Mouse (Mus musculus): ENCODE results near the gene Sdc1. TPM values are rescaled to one million over a fixed set of nuclear protein-coding genes. Genes with fewer than 3 reads are reported as not detected.

The Sdc1 gene
- polyA plus RNA-seq, 1 experiment = 156 TPM

DNA sequence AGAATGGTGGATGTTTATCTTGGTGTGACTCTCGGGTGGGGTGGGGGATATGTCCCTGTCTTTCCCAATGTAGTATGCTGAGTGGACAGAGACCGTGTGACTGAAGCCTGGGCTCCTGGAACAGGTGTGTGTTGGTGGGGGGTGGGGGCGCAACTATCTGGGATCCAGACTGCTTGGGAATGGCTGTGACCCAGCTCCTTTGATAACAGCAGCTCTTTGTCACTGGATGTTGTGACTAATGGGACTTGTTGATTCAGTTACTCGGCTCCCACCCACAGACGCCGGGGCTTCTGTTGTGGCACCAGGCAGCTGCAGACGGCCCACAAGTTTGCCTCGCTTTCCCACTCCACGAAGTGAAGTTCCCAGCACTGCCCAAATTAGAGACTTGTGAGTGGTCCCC is 13.1 kb downstream of the Sdc1 start:
- Histone ChIP-seq H3K27me3 (ENCODE audit: control insufficient read depth, insufficient read depth, insufficient read length) (no peaks in the 10 kb centered on the region), H3K36me3 (ENCODE audit: control insufficient read depth, insufficient read depth) (no peaks in the 10 kb centered on the region), H3ac (ENCODE audit: control insufficient read depth, insufficient read length) (no peak overlapping the region), H3K4me3 (no peak overlapping the region), H3K79me2 (ENCODE audit: control insufficient read depth, insufficient read depth) (peaks cover 89% of the 10 kb centered on the region), H3K4me2 (ENCODE audit: low read depth) (peak overlapping the region; percentile 35)
- no peak for TF ChIP-seq POLR2AphosphoS2 (IDR thresholded peaks at IDR 0.05; ENCODE audit: insufficient read length, low read depth)
- no peak for TF ChIP-seq TCF3 (IDR thresholded peaks at IDR 0.05; ENCODE audit: insufficient read length, low read depth)
- no peak for TF ChIP-seq SRF (IDR thresholded peaks at IDR 0.05; ENCODE audit: control insufficient read depth, insufficient read length, low read depth)
- TF ChIP-seq TCF12 (IDR thresholded peaks at IDR 0.05; ENCODE audit: insufficient read depth, poor library complexity, severe bottlenecking) = no peak
- peak in 2 of 3 experiments; percentile 67 to 81 for TF ChIP-seq MYOD1 (IDR thresholded peaks at IDR 0.05; ENCODE audit: control insufficient read depth in 1 of 3, insufficient read length in 2 of 3, low read depth in 2 of 3)
- peak in 1 of 3 experiments; percentile 60 for TF ChIP-seq MYOG (IDR thresholded peaks at IDR 0.05; ENCODE audit: control insufficient read depth in 1 of 3, insufficient read depth in 1 of 3, insufficient read length in 2 of 3, low read depth in 2 of 3)
- TF ChIP-seq CEBPB (IDR thresholded peaks at IDR 0.05; ENCODE audit: insufficient read depth, poor library complexity, severe bottlenecking) = no peak

DNA sequence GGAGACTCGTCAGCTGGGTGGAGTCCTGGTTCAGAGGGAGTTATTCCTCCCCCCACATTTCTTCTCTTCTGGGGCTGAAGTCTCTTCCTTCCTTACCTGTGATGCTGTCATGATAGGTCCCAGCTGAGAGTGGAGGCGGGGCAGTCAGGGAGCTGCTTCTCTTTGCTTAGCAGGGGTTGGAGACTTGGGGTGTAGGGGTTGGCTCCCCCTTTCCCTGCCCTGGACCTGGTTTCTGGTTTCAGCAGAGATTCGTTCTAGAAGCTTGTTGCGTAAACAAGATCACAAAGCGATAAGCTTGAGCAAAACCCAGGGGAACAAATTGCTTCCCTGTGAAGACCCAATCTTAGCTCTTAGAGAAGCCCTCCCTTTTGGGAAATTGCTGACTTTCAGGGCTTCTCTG is 15.4 kb downstream of the Sdc1 start:
- Histone ChIP-seq H3K4me2 (ENCODE audit: low read depth) (peak overlapping the region; percentile 51), H3ac (ENCODE audit: control insufficient read depth, insufficient read length) (no peak overlapping the region), H3K27me3 (ENCODE audit: control insufficient read depth, insufficient read depth, insufficient read length) (no peaks in the 10 kb centered on the region), H3K4me3 (no peak overlapping the region), H3K79me2 (ENCODE audit: control insufficient read depth, insufficient read depth) (peaks cover 74% of the 10 kb centered on the region), H3K36me3 (ENCODE audit: control insufficient read depth, insufficient read depth) (no peaks in the 10 kb centered on the region)
- TF ChIP-seq MAX (IDR thresholded peaks at IDR 0.05; ENCODE audit: low read depth) = no peak
- TF ChIP-seq USF1 (IDR thresholded peaks at IDR 0.05; ENCODE audit: low read depth) = no peak
- no peak for TF ChIP-seq TCF3 (IDR thresholded peaks at IDR 0.05; ENCODE audit: insufficient read length, low read depth)
- TF ChIP-seq CEBPB (IDR thresholded peaks at IDR 0.05; ENCODE audit: insufficient read depth, poor library complexity, severe bottlenecking) = 0 out of 2 replicates have a peak, but pooled peaks have one; percentile 15
- no peak for TF ChIP-seq TCF12 (IDR thresholded peaks at IDR 0.05; ENCODE audit: insufficient read depth, poor library complexity, severe bottlenecking)
- TF ChIP-seq POLR2AphosphoS2 (IDR thresholded peaks at IDR 0.05; ENCODE audit: insufficient read length, low read depth) = no peak

DNA sequence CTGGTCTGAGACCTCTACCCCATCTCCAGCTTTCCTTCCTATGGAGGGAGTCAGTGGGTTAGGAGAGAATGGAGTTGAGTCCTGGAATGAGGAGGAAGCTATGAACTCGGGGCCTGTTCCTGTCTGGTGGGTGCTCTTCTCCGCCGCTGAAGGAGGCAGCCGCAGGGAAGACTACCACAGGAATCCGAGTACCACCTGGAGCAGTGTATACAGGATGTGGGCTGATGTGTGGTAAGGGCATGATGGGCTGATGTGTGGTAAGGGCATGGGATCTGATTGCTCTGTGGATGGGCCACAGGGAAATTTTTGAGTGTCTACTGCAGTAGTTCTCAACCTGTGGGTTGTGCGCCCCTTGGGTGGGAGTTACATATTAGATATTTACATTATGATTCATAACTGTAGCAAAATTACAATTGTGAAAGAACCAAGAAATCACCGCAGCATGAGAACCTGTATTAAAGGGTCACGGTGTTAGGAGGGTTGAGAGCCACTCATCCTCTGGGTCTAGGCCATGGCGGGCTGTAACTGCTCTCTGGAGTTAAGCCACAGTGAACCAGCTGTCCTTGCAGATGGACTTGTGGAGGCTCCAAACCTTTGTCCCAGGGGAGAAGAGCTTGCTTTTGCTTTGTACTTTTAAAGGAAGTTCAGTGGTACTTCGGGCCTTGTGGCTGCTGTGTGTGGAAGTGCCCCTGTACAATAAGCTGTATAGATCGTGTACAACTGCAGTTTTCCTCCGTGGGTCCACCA is 16.0 kb downstream of the Sdc1 start:
- H3K4me3 ChIP-seq = no peak overlapping the region
- H3K36me3 ChIP-seq (ENCODE audit: control insufficient read depth, insufficient read depth) = no peaks in the 10 kb centered on the region
- peak overlapping the region; percentile 51 for H3K4me2 ChIP-seq (ENCODE audit: low read depth)
- peaks cover 68% of the 10 kb centered on the region for H3K79me2 ChIP-seq (ENCODE audit: control insufficient read depth, insufficient read depth)
- TF ChIP-seq MYOG (IDR thresholded peaks at IDR 0.05; ENCODE audit: control insufficient read depth in 1 of 3, insufficient read depth in 1 of 3, insufficient read length in 2 of 3, low read depth in 2 of 3) (peak in 2 of 3 experiments; percentile 31 to 57), TCF12 (IDR thresholded peaks at IDR 0.05; ENCODE audit: insufficient read depth, poor library complexity, severe bottlenecking) (peak; percentile 34), POLR2A (IDR thresholded peaks at IDR 0.05; ENCODE audit: insufficient read length, low read depth) (no peak), MYOD1 (IDR thresholded peaks at IDR 0.05; ENCODE audit: control insufficient read depth in 1 of 3, insufficient read length in 2 of 3, low read depth in 2 of 3) (peak in 2 of 3 experiments; percentile 68 to 80)
- H3ac ChIP-seq (ENCODE audit: control insufficient read depth, insufficient read length) = no peak overlapping the region
- H3K27me3 ChIP-seq (ENCODE audit: control insufficient read depth, insufficient read depth, insufficient read length) = no peaks in the 10 kb centered on the region

DNA sequence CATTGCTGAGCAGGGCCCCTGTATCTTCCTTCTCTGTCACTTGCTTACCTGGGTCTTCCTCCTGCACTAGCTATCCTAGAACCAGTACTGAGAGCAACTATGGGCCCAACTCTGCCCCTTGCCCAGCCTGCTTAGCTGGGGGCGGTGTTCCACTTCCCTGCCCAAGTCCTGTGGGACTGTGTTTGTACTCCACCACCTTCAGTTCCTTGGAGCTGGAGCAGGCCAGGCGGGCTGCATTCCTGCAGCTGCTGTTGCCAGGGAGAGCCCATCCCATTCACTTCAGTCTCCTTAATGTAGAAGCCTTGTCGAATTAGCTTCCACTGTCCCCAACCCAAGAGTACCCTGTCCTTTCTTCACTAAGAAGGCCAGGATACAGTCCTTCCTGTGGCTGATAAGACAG is 17.3 kb downstream of the Sdc1 start:
- Histone ChIP-seq H3K36me3 (ENCODE audit: control insufficient read depth, insufficient read depth) (peaks cover 2% of the 10 kb centered on the region), H3K79me2 (ENCODE audit: control insufficient read depth, insufficient read depth) (peaks cover 59% of the 10 kb centered on the region), H3K4me2 (ENCODE audit: low read depth) (no peak overlapping the region), H3K27me3 (ENCODE audit: control insufficient read depth, insufficient read depth, insufficient read length) (no peaks in the 10 kb centered on the region), H3ac (ENCODE audit: control insufficient read depth, insufficient read length) (no peak overlapping the region), H3K4me3 (no peak overlapping the region)
- TF ChIP-seq SRF (IDR thresholded peaks at IDR 0.05; ENCODE audit: control insufficient read depth, insufficient read length, low read depth) (no peak), TCF12 (IDR thresholded peaks at IDR 0.05; ENCODE audit: insufficient read depth, poor library complexity, severe bottlenecking) (no peak), REST (IDR thresholded peaks at IDR 0.05; ENCODE audit: insufficient read depth, insufficient read length) (no peak), MAX (IDR thresholded peaks at IDR 0.05; ENCODE audit: low read depth) (no peak), POLR2A (IDR thresholded peaks at IDR 0.05; ENCODE audit: insufficient read length, low read depth) (no peak), USF1 (IDR thresholded peaks at IDR 0.05; ENCODE audit: low read depth) (no peak), CEBPB (IDR thresholded peaks at IDR 0.05; ENCODE audit: insufficient read depth, poor library complexity, severe bottlenecking) (no peak), TCF3 (IDR thresholded peaks at IDR 0.05; ENCODE audit: insufficient read length, low read depth) (no peak), MYOG (IDR thresholded peaks at IDR 0.05; ENCODE audit: control insufficient read depth in 1 of 3, insufficient read depth in 1 of 3, insufficient read length in 2 of 3, low read depth in 2 of 3) (no peak), MYOD1 (IDR thresholded peaks at IDR 0.05; ENCODE audit: control insufficient read depth in 1 of 3, insufficient read length in 2 of 3, low read depth in 2 of 3) (no peak), POLR2AphosphoS2 (IDR thresholded peaks at IDR 0.05; ENCODE audit: insufficient read length, low read depth) (no peak), E2F4 (IDR thresholded peaks at IDR 0.05; ENCODE audit: insufficient read depth) (no peak)

DNA sequence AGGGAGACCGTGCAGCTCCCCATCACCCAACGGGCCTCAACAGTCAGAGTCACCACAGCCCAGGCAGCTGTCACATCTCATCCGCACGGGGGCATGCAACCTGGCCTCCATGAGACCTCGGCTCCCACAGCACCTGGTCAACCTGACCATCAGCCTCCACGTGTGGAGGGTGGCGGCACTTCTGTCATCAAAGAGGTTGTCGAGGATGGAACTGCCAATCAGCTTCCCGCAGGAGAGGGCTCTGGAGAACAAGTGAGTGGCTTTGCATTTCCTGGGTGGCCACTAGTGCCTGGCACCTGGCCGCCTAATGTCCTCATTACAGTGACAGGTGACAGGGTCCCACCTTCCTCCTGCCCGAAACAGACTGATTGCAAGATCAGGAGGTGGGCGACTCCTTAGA is 19.5 kb downstream of the Sdc1 start:
- Histone ChIP-seq H3K36me3 (ENCODE audit: control insufficient read depth, insufficient read depth) (peaks cover 14% of the 10 kb centered on the region), H3K4me3 (no peak overlapping the region), H3K27me3 (ENCODE audit: control insufficient read depth, insufficient read depth, insufficient read length) (no peaks in the 10 kb centered on the region), H3K79me2 (ENCODE audit: control insufficient read depth, insufficient read depth) (peaks cover 41% of the 10 kb centered on the region), H3K4me2 (ENCODE audit: low read depth) (no peak overlapping the region), H3ac (ENCODE audit: control insufficient read depth, insufficient read length) (no peak overlapping the region)
- no peak for TF ChIP-seq POLR2AphosphoS2 (IDR thresholded peaks at IDR 0.05; ENCODE audit: insufficient read length, low read depth)
- no peak for TF ChIP-seq USF1 (IDR thresholded peaks at IDR 0.05; ENCODE audit: low read depth)
- no peak for TF ChIP-seq TCF12 (IDR thresholded peaks at IDR 0.05; ENCODE audit: insufficient read depth, poor library complexity, severe bottlenecking)

All from myocyte (in vitro differentiated cells).